In genomic region chr1:86582451-86583096, GRCm38 (mm10) we compare ENCODE assay signal across 8 mouse cellular contexts. TPM values are rescaled to one million over a fixed set of nuclear protein-coding genes. Genes with fewer than 3 reads are reported as not detected.
DNase-seq lines count a peak whose midpoint lies in the region; ATAC-seq and TF ChIP-seq lines count a peak whose summit lies in the region.

Gene Pde6d (minus strand): TSS chr1:86582629.
Gene Cops7b (plus strand): TSS chr1:86582904.

- TF ChIP-seq CTCF in kidney, adult 2 months (conservative IDR thresholded peaks at IDR 0.05; ENCODE audit: insufficient read depth, insufficient read length, low read depth, low read length): no peak
- TF ChIP-seq CTCF in spleen, adult 2 months (IDR thresholded peaks at IDR 0.05; ENCODE audit: extremely low read depth, insufficient read depth, insufficient read length, insufficient replicate concordance): no peak

- ATAC-seq in embryonic facial prominence, embryonic 13.5 days (ENCODE audit: insufficient number of reproducible peaks, insufficient read depth, low FRiP score, low TSS enrichment, low read depth): peak; percentile 96
- peak; percentile 99 for ATAC-seq in limb, embryonic 12.5 days (ENCODE audit: insufficient number of reproducible peaks, insufficient read depth, low FRiP score, low TSS enrichment, low read depth)
- ATAC-seq in midbrain, embryonic 15.5 days (replicated peaks): peak; percentile 98

- no peaks in the 10 kb centered on the region for H3K27me3 ChIP-seq in embryonic facial prominence, embryonic 13.5 days
- no peaks in the 10 kb centered on the region for H3K27me3 ChIP-seq in kidney, adult 2 months (replicated peaks; ENCODE audit: control insufficient read depth, insufficient read depth, low read length)
- no peaks in the 10 kb centered on the region for H3K27me3 ChIP-seq in limb, embryonic 12.5 days
- no peaks in the 10 kb centered on the region for H3K27me3 ChIP-seq in midbrain, embryonic 15.5 days (replicated peaks)
- no peaks in the 10 kb centered on the region for H3K27me3 ChIP-seq in spleen, adult 2 months (ENCODE audit: control insufficient read depth, insufficient read depth, low read length)

- peaks cover 21% of the 10 kb centered on the region for H3K4me1 ChIP-seq in embryonic facial prominence, embryonic 13.5 days
- peaks cover 3% of the 10 kb centered on the region; the same call in 1 of the 2 replicates for H3K4me1 ChIP-seq in kidney, adult 2 months (ENCODE audit: control insufficient read depth, insufficient read depth, low read length)
- peaks cover 12% of the 10 kb centered on the region for H3K4me1 ChIP-seq in limb, embryonic 12.5 days (replicated peaks)
- peaks cover 16% of the 10 kb centered on the region for H3K4me1 ChIP-seq in midbrain, embryonic 15.5 days
- peaks cover 7% of the 10 kb centered on the region for H3K4me1 ChIP-seq in spleen, adult 2 months (ENCODE audit: control insufficient read depth, insufficient read depth, insufficient read length)

- H3K9me3 ChIP-seq in embryonic facial prominence, embryonic 13.5 days: no peaks in the 10 kb centered on the region
- H3K9me3 ChIP-seq in limb, embryonic 12.5 days: no peaks in the 10 kb centered on the region
- no peaks in the 10 kb centered on the region for H3K9me3 ChIP-seq in midbrain, embryonic 15.5 days

- H3K27ac ChIP-seq in embryonic facial prominence, embryonic 13.5 days: peak within 1 kb of the TSS; percentile 66
- peak within 1 kb of the TSS; percentile 54; the same call in 1 of the 2 replicates for H3K27ac ChIP-seq in kidney, adult 2 months (ENCODE audit: insufficient read depth, low read depth, low read length)
- H3K27ac ChIP-seq in limb, embryonic 12.5 days: peak within 1 kb of the TSS; percentile 87
- H3K27ac ChIP-seq in midbrain, embryonic 15.5 days: peak within 1 kb of the TSS; percentile 80
- H3K27ac ChIP-seq in spleen, adult 2 months (ENCODE audit: insufficient read depth, low read length): peak within 1 kb of the TSS; percentile 57

- WGBS in embryonic facial prominence, embryonic 13.5 days: under 1% methylated on average over 26 of the region's 26 CpGs
- under 1% methylated on average over 26 of the region's 26 CpGs for WGBS in kidney, adult 2 months
- under 1% methylated on average over 26 of the region's 26 CpGs for WGBS in limb, embryonic 12.5 days
- under 1% methylated on average over 26 of the region's 26 CpGs for WGBS in midbrain, embryonic 15.5 days
- under 1% methylated on average over 26 of the region's 26 CpGs for WGBS in spleen, adult 2 months

- no peak for TF ChIP-seq POLR2A in kidney, adult 2 months (IDR thresholded peaks at IDR 0.05; ENCODE audit: low read depth, low read length)
- TF ChIP-seq POLR2A in spleen, adult 2 months (IDR thresholded peaks at IDR 0.05; ENCODE audit: low read depth, low read length): peak; percentile 53

- H3K36me3 ChIP-seq in embryonic facial prominence, embryonic 13.5 days: no peaks in the 10 kb centered on the region
- H3K36me3 ChIP-seq in kidney, adult 2 months (ENCODE audit: control insufficient read depth, insufficient read depth, low read length): no peaks in the 10 kb centered on the region
- H3K36me3 ChIP-seq in limb, embryonic 12.5 days: peaks cover 5% of the 10 kb centered on the region; the same call in 1 of the 2 replicates
- H3K36me3 ChIP-seq in midbrain, embryonic 15.5 days (replicated peaks): no peaks in the 10 kb centered on the region
- H3K36me3 ChIP-seq in spleen, adult 2 months (ENCODE audit: control insufficient read depth, insufficient read depth, low read length): no peaks in the 10 kb centered on the region

- H3K9ac ChIP-seq in embryonic facial prominence, embryonic 13.5 days: peak within 1 kb of the TSS; percentile 90
- H3K9ac ChIP-seq in limb, embryonic 12.5 days (replicated peaks): peak within 1 kb of the TSS; percentile 80
- peak within 1 kb of the TSS; percentile 80 for H3K9ac ChIP-seq in midbrain, embryonic 15.5 days

- H3K4me3 ChIP-seq in embryonic facial prominence, embryonic 13.5 days: peak within 1 kb of the TSS; percentile 87
- H3K4me3 ChIP-seq in kidney, adult 2 months (ENCODE audit: insufficient read depth, low read depth, low read length): peak within 1 kb of the TSS; percentile 77
- peak within 1 kb of the TSS; percentile 90 for H3K4me3 ChIP-seq in limb, embryonic 12.5 days (replicated peaks)
- peak within 1 kb of the TSS; percentile 62 for H3K4me3 ChIP-seq in midbrain, embryonic 15.5 days
- peak within 1 kb of the TSS; percentile 86 for H3K4me3 ChIP-seq in spleen, adult 2 months (ENCODE audit: extremely low read depth, insufficient read depth, insufficient read length)

- H3K4me2 ChIP-seq in embryonic facial prominence, embryonic 13.5 days: peak within 1 kb of the TSS; percentile 82
- H3K4me2 ChIP-seq in limb, embryonic 12.5 days: peak within 1 kb of the TSS; percentile 85
- H3K4me2 ChIP-seq in midbrain, embryonic 15.5 days: peak within 1 kb of the TSS; percentile 68

- peak; percentile 94 for DNase-seq in 3134 (ENCODE audit: extremely low read depth, insufficient read length, low spot score)
- DNase-seq in adrenal gland, postnatal 36 days: peak; percentile 96 to 97
- DNase-seq in heart, adult 18-20 months: peak; percentile 99
- DNase-seq in kidney, adult 2 months: peak; percentile 98
- peak; percentile 89 to 94 for DNase-seq in spleen, adult 2 months (ENCODE audit: low read depth in 1 of 2, low spot score in 2 of 2)

RNA-seq across cellular contexts. Expression of gene Pde6d, which starts in this region (rescaled TPM):
- total RNA-seq in adrenal gland, postnatal 36 days (2021): 10 to 100 TPM; 31.2 to 35.7 TPM
- polyA plus RNA-seq in embryonic facial prominence, embryonic 13.5 days (2015; fragmentation: Nextera tagmentation; extraction: Ambion mirVana): 70.7 and 78.5 TPM in 2 replicates
- 10 to 100 TPM; 45.0 to 49.5 TPM for total RNA-seq in heart, adult 18-20 months (2021)
- polyA plus RNA-seq in kidney, adult 2 months (2012; rRNA removed): 20.2 and 24.9 TPM in 2 replicates
- 89.8 and 90.7 TPM in 2 replicates for polyA plus RNA-seq in limb, embryonic 12.5 days (2016; fragmentation: Nextera tagmentation; extraction: Ambion mirVana)
- polyA plus RNA-seq in midbrain, embryonic 15.5 days (2015; fragmentation: Nextera tagmentation; extraction: Ambion mirVana): 103 and 106 TPM in 2 replicates
- 11.3 and 11.7 TPM in 2 replicates for polyA plus RNA-seq in spleen, adult 2 months (2012; rRNA removed)

RNA-seq across cellular contexts. Expression of gene Cops7b, which starts in this region (rescaled TPM):
- 10 to 100 TPM; 12.7 to 13.0 TPM for total RNA-seq in adrenal gland, postnatal 36 days (2021)
- polyA plus RNA-seq in embryonic facial prominence, embryonic 13.5 days (2015; fragmentation: Nextera tagmentation; extraction: Ambion mirVana): 46.8 and 54.5 TPM in 2 replicates
- total RNA-seq in heart, adult 18-20 months (2021): 10 to 100 TPM in 1 of 2 experiments, 1 to 10 TPM in 1; 8.8 to 10.5 TPM
- polyA plus RNA-seq in kidney, adult 2 months (2012; rRNA removed): 20.1 and 22.5 TPM in 2 replicates
- 57.8 and 59.2 TPM in 2 replicates for polyA plus RNA-seq in limb, embryonic 12.5 days (2016; fragmentation: Nextera tagmentation; extraction: Ambion mirVana)
- 67.3 and 68.9 TPM in 2 replicates for polyA plus RNA-seq in midbrain, embryonic 15.5 days (2015; fragmentation: Nextera tagmentation; extraction: Ambion mirVana)
- polyA plus RNA-seq in spleen, adult 2 months (2012; rRNA removed): 20.0 and 24.2 TPM in 2 replicates

Comparison
In these comparisons a context has a peak if more than half of its experiments do, and no peak if none do; other contexts are left out.
1. Peak in every context shown above with its lines: DNase-seq, ATAC-seq, H3K4me3 ChIP-seq and H3K27ac ChIP-seq.